Mouse (Mus musculus) embryonic facial prominence, embryonic 11.5 days (tissue): Measurements from ENCODE around the gene Ppp1r27. TPM values are rescaled to one million over a fixed set of nuclear protein-coding genes. Genes with fewer than 3 reads are reported as not detected.
A peak's percentile ranks its signal among the peaks of the same experiment; 100 is the strongest.
"Not testable (repeated sequence)": the region's sequence is repeated elsewhere in the genome, so short reads cannot be mapped to it uniquely, and the experiment has no call there.

ENCODE experiments used
- ATAC-seq: fragments of 200-750 bp; cut with Nextera tagmentation; replicated peaks from 2 replicates; pipeline ENCODE4 v1.8.0; 2017; ENCODE audit warnings: low read depth; ENCODE audit not compliant: insufficient number of reproducible peaks, low FRiP score, low TSS enrichment
- DNase-seq: peaks from one replicate; pipeline ENCODE4 v3.0.0-alpha.2; 2015; ENCODE audit warnings: low spot score
- H3K27ac ChIP-seq: fragments of 300-500 bp; sonication (generic); replicated peaks from 2 replicates; pipeline ENCODE4 v1.5.1; 2014; ENCODE audit warnings: mild to moderate bottlenecking, low read depth, low read length, control low read depth
- H3K27me3 ChIP-seq: fragments of 300-500 bp; sonication (generic); 2 replicates; pipeline ENCODE4 v1.6.1; 2014; ENCODE audit warnings: mild to moderate bottlenecking, low read length, moderate library complexity, mixed read lengths; ENCODE audit not compliant: control insufficient read depth, insufficient read depth
- H3K36me3 ChIP-seq: fragments of 300-500 bp; sonication (generic); replicated peaks from 2 replicates; pipeline ENCODE4 v1.6.1; 2014; ENCODE audit warnings: low read depth, mild to moderate bottlenecking, low read length, moderate library complexity, mixed read lengths; ENCODE audit not compliant: control insufficient read depth, insufficient read depth
- H3K4me1 ChIP-seq: fragments of 300-500 bp; sonication (generic); 2 replicates; pipeline ENCODE4 v1.6.1; 2014; ENCODE audit warnings: low read length, mixed read lengths; ENCODE audit not compliant: control insufficient read depth, insufficient read depth
- H3K4me2 ChIP-seq: fragments of 300-500 bp; sonication (generic); 2 replicates; pipeline ENCODE4 v1.6.1; 2014; ENCODE audit warnings: low read depth, mild to moderate bottlenecking, control low read depth, low read length, moderate library complexity
- H3K4me3 ChIP-seq: fragments of 300-500 bp; sonication (generic); 2 replicates; pipeline ENCODE4 v1.5.1; 2014; ENCODE audit warnings: low read depth, low read length, control low read depth
- H3K9ac ChIP-seq: fragments of 300-500 bp; sonication (generic); replicated peaks from 2 replicates; pipeline ENCODE4 v1.6.1; 2014; ENCODE audit warnings: mild to moderate bottlenecking, control low read depth, low read length
- H3K9me3 ChIP-seq: fragments of 300-500 bp; sonication (generic); replicated peaks from 2 replicates; pipeline ENCODE4 v1.6.1; 2016; ENCODE audit warnings: mild to moderate bottlenecking, low read length, inconsistent platforms, mixed read lengths; ENCODE audit not compliant: control insufficient read depth
- WGBS: fragments of 180-500 bp; shearing (Covaris S2); extraction: QIAGEN DNeasy Blood & Tissue Kit; methylation state at CpG from one replicate; pipeline ENCODE4 v1.1.7; 2014; 5-methylcytosine and 5-hydroxymethylcytosine counted together
- polyA plus RNA-seq: library from polyadenylated mRNA; unstranded; fragments of >200 nt; fragmentation: Nextera tagmentation; extraction: Ambion mirVana; gene quantifications from 2 replicates; pipeline ENCODE4 v1.2.1, GENCODE M21; 2014

Ppp1r27 gene
- polyA plus RNA-seq, 1 experiment from 2014 or later, result not detected

DNA sequence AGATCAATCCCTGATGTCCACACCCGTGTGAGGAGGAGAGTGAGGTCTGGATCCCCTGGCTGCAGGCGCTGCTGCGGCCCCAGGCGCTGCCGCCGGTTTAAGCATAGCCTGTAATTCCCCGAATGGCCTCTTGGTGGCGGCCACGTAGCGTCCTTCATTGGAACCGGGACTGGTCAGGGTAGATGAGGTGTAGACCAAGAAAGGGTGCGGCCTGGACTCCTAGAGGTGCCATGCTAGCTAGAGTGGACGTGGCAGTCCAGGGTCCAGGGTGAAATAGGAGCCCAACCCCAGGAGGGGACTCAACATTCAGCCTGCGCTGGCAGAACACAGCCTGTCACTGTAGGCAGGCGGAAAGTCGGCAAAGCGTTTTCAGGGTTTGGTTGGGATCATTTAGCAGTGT is 35.3 kb downstream of the Ppp1r27 start:
- no peak overlapping the region for H3K27ac ChIP-seq
- H3K9ac ChIP-seq, result no peak overlapping the region
- no peaks in the 10 kb centered on the region for H3K36me3 ChIP-seq
- no peaks in the 10 kb centered on the region; the same call in 1 of the 2 replicates for H3K4me1 ChIP-seq
- no peaks in the 10 kb centered on the region for H3K27me3 ChIP-seq
- DNase-seq (peak; percentile 85), ATAC-seq (no peak; the same call in 1 of the 2 replicates)
- H3K9me3 ChIP-seq, result no peaks in the 10 kb centered on the region
- WGBS, result 18% methylated on average over 17 of the region's 17 CpGs
- H3K4me3 ChIP-seq, result no peak overlapping the region
- no peak overlapping the region for H3K4me2 ChIP-seq

DNA sequence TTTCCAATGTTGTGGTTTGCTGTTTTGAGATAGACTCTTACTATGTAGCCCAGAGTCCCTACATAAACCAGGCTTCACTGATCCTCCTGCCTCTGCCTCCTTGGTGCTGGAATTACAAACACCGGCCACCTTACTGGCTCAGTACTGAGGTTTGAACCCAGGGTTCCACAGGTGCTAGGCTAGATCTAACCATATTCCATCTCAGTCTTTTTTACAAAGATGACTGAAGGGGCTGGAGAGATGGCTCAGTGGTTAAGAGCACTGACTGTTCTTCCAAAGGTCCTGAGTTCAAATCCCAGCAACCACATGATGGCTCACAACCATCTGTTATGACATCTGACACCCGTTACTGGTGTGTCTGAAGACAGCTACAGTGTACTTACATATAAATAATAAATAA is 36.7 kb downstream of the Ppp1r27 start:
- DNase-seq, H3K27me3 ChIP-seq, H3K9me3 ChIP-seq, ATAC-seq, H3K36me3 ChIP-seq, H3K4me1 ChIP-seq, H3K9ac ChIP-seq, H3K4me2 ChIP-seq, H3K4me3 ChIP-seq, H3K27ac ChIP-seq: not testable (repeated sequence)
- 84% methylated on average over 2 of the region's 2 CpGs for WGBS

DNA sequence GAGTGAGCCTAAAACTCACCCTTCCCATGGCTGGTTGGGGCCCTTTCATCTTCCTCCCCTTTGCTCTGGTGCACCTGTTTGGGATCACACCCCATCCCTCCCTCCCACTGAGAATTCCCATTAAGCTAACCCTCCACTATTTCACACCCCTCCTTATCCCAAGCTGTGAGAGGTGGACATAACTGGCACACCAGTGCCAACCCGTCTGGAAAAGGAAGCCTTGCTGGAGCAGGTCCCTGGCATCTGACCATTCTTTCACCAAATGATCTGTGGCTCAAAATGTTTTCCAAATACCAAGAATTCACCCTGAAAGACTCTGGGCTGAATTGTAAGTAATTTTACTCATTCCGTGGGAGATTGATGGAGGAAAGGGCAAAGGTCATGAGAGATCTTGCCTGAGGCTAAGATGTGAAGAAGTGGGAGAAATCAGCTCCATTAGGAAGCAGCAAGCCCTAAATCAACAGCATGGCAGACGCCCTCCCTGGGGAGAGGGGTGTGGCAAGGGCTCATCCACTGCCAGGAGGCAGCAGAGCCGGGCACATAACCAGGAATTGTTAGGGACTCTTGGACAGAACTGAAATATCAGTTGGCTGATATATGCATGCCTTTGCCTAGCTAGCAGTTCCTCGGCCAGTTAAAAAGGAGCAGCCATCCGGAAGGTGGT is 38.0 kb downstream of the Ppp1r27 start:
- Histone ChIP-seq H3K4me1 (no peaks in the 10 kb centered on the region; the same call in 1 of the 2 replicates), H3K27me3 (no peaks in the 10 kb centered on the region), H3K4me2 (no peak overlapping the region), H3K36me3 (no peaks in the 10 kb centered on the region), H3K4me3 (no peak overlapping the region), H3K9me3 (no peaks in the 10 kb centered on the region), H3K27ac (no peak overlapping the region), H3K9ac (no peak overlapping the region)
- 35% methylated on average over 6 of the region's 6 CpGs for WGBS
- ATAC-seq (no peak), DNase-seq (no peak)

DNA sequence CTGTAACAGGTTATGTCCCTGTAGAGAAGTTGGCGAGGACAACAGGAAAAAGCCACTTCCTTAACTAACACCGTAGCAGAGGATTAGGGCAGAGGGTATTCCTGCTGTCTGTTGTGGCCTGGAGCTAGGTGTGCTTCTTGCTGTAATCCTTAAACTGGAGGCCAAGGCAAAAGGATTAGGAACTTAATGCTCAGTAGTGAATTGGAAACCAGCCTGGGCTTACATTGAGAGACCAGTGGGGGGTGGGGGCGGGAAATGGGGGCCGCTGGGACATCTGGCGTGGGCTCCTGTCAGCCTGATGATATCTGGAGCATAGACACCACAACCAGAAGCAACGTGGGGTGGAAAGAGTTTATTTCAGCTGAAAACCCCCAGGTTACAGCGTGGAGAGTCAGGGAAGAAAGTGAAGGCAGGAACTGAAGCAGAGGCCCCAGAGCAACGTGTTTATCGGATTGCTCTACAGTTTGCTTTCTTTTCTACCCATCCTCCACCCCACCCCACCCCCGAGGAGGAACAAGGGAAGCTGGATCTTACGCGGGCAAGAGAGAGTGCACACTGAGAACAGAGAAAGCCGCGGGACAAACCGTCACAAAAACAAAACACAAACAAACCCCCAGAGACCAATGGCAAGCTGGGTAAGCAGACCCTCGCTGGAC is 40.4 kb downstream of the Ppp1r27 start:
- Histone ChIP-seq H3K36me3 (no peaks in the 10 kb centered on the region), H3K27ac (no peak overlapping the region; the same call in 1 of the 2 replicates), H3K4me2 (peak overlapping the region; percentile 40), H3K9me3 (no peaks in the 10 kb centered on the region), H3K9ac (peak overlapping the region; percentile 61), H3K4me3 (0 out of 2 replicates have a peak overlapping the region, but pooled peaks have one; percentile 6), H3K27me3 (no peaks in the 10 kb centered on the region), H3K4me1 (no peaks in the 10 kb centered on the region; the same call in 1 of the 2 replicates)
- DNase-seq, result peak; percentile 48
- ATAC-seq, result no peak
- WGBS, result 4% methylated on average over 16 of the region's 16 CpGs

DNA sequence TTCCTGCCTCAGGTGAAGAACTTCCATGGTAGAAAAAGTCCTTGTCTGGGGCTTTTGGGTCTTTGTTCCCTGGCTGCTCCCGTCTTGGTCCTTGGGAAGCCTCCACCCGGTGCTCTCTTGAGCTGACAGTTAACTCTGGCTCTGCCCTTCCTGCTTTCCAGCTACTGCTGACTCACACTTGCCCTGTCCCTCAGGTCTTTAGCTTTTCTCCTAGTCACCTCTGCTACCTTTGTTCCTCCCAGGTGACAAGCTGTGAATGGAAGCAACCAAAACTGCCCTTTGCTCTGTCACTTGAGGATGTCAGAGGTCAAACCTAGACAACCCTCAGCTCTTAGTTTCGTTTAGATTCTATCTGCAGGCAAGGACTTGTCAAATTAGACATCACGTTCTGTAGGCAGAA is 41.0 kb downstream of the Ppp1r27 start:
- H3K9ac ChIP-seq, result no peak overlapping the region
- H3K36me3 ChIP-seq, result no peaks in the 10 kb centered on the region
- H3K9me3 ChIP-seq, result no peaks in the 10 kb centered on the region
- no peaks in the 10 kb centered on the region; the same call in 1 of the 2 replicates for H3K4me1 ChIP-seq
- DNase-seq (no peak), ATAC-seq (no peak)
- no peak overlapping the region for H3K27ac ChIP-seq
- H3K4me3 ChIP-seq, result no peak overlapping the region
- 25% methylated on average over 4 of the region's 4 CpGs for WGBS
- no peak overlapping the region for H3K4me2 ChIP-seq
- no peaks in the 10 kb centered on the region for H3K27me3 ChIP-seq

DNA sequence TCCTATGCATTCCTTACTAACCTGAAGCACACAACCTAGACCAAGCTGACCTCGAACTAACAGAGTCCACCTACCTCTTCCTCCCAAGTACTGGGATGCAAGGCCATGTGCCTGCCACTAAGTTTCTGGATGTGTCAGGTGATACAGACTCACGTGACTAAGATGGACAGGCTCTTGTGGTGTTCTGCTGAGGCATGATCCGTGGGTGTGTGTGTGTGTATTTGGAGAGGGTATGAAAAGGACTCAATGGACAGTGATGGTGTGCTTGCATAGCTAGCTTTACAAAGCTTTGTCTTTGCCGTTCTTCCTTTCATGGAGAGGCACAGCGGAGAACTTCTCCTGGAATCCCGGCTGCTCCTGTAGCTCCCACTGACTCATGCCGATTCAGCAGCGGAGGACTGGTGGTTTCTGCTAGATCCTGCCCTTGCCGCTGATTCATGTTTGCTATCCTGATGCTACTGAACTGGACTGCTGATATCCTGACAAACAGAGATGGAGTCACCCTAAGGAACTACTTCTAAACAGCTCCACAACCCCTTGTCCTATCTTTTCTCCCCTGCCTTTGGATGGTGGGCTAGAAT is 42.6 kb downstream of the Ppp1r27 start:
- no peak overlapping the region for H3K4me2 ChIP-seq
- no peaks in the 10 kb centered on the region; the same call in 1 of the 2 replicates for H3K4me1 ChIP-seq
- H3K36me3 ChIP-seq, result no peaks in the 10 kb centered on the region
- DNase-seq (no peak), ATAC-seq (no peak)
- no peak overlapping the region for H3K4me3 ChIP-seq
- H3K9me3 ChIP-seq, result no peaks in the 10 kb centered on the region
- no peak overlapping the region for H3K27ac ChIP-seq
- no peaks in the 10 kb centered on the region for H3K27me3 ChIP-seq
- no peak overlapping the region for H3K9ac ChIP-seq
- 89% methylated on average over 9 of the region's 9 CpGs for WGBS

DNA sequence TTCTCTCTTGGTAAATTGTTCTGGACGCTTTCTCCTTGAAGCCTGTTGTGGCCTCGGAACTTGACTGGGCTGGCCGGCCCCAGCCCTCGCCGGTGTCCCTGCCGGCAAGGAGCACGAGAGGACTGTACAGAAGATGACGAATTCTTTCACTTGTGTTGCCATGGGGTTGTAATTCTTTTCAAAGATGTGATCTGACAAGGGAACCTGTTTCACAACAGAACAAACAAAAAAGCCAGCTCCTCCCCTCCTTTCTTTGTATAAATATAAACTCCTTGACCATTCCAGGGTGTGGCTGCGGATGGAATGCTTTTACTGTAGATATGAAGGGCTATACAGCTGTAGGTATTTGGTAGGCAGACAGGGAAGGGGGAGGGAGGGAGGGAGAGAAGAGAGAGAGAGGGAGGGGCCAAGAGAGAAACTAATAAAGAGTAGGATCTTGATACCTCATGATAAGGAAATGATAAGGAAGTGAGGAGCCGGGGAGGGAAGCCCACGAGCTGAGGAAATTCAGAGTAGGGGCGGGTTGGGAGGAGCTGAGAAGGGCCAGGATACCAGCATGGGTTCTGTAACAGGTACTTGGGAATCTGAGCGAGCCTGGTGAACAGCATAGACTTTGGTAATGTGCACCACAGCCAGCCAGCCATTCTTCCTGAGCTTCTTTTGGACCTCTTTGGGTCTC is 43.2 kb downstream of the Ppp1r27 start:
- no peak overlapping the region for H3K4me2 ChIP-seq
- no peaks in the 10 kb centered on the region for H3K27me3 ChIP-seq
- WGBS, result 78% methylated on average over 13 of the region's 13 CpGs
- H3K9ac ChIP-seq, result no peak overlapping the region
- DNase-seq (no peak), ATAC-seq (no peak)
- no peaks in the 10 kb centered on the region; the same call in 1 of the 2 replicates for H3K4me1 ChIP-seq
- no peak overlapping the region for H3K4me3 ChIP-seq
- H3K9me3 ChIP-seq, result no peaks in the 10 kb centered on the region
- H3K36me3 ChIP-seq, result no peaks in the 10 kb centered on the region
- H3K27ac ChIP-seq, result no peak overlapping the region
